Mouse (Mus musculus): ENCODE results near the gene Cryzl2. TPM values are rescaled to one million over a fixed set of nuclear protein-coding genes. Genes with fewer than 3 reads are reported as not detected.

The Cryzl2 gene
- 24.4 TPM for polyA plus RNA-seq (2014; fragmentation: Illumina TruSeq; extraction: RNeasy Lipid Tissue Mini Kit (QIAGEN cat#74804); ENCODE audit: low read depth, low replicate concordance)

GRCm38 (mm10) chr1:157458421-157459208, at the start of gene Cryzl2:
TSS of gene Cryzl2 (plus strand) at chr1:157458577.

GRCm38 (mm10) chr1:157412454-157413369, 45.7 kb upstream of the Cryzl2 start, which contains the start of gene Rasal2:
TSS of gene Rasal2 (minus strand) at chr1:157412595.

DNA sequence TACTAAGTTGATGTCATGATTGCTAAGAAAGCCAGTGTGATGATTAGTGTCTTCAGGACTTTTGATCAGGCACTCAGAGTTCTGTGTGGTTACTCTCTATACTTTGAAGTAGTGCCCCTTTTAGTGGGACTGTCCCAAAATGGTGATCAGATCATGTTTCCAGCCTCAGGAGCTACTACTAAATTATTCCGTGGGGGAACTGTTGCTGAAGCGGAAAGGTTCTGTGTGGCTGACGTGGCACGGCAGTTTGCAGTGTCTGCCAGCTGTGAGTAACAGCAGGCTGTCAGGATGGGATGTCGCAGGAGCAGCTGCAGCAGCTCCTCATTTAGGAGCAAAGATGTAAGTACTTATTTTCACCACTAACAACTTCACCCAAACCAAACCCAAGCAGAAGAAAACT, 48.1 kb downstream of the Cryzl2 start, which contains the start of gene Sec16b:
TSS of gene Sec16b (plus strand) at position 207 of the 400 bp plus-strand sequence.

Other genes with a start within 250 kb of the Cryzl2 start
- 5.3 TPM for gene Rasal2, start 46.0 kb upstream of the Cryzl2 start, polyA plus RNA-seq (2014; fragmentation: Illumina TruSeq; extraction: RNeasy Lipid Tissue Mini Kit (QIAGEN cat#74804); ENCODE audit: low read depth, low replicate concordance)
- gene Sec16b, start 48.2 kb downstream of the Cryzl2 start, polyA plus RNA-seq (2014; fragmentation: Illumina TruSeq; extraction: RNeasy Lipid Tissue Mini Kit (QIAGEN cat#74804); ENCODE audit: low read depth, low replicate concordance): 32.2 TPM